Mouse (Mus musculus): ENCODE results near the gene Grxcr1.

Grxcr1 gene

GRCm38 (mm10) chr5:68087174-68087573 lies 55.5 kb downstream of the Grxcr1 start:
- no peak for DNase-seq (ENCODE audit: low spot score in 2 of 2)

GRCm38 (mm10) chr5:68093085-68093484 lies 61.5 kb downstream of the Grxcr1 start:
- no peak for DNase-seq (ENCODE audit: low spot score in 2 of 2)

- no peak for DNase-seq (ENCODE audit: low spot score in 2 of 2)
Observed at GRCm38 (mm10) chr5:68097665-68098624, 66.3 kb downstream of the Grxcr1 start.

- peak; percentile 20 to 32 for DNase-seq (ENCODE audit: low spot score in 2 of 2)
Observed at GRCm38 (mm10) chr5:68112430-68113036, 80.9 kb downstream of the Grxcr1 start.

GRCm38 (mm10) chr5:68120880-68121279 lies 89.2 kb downstream of the Grxcr1 start:
- DNase-seq (ENCODE audit: low spot score in 2 of 2), result no peak

GRCm38 (mm10) chr5:68122883-68123282 lies 91.2 kb downstream of the Grxcr1 start:
- no peak for DNase-seq (ENCODE audit: low spot score in 2 of 2)

- DNase-seq (ENCODE audit: low spot score in 2 of 2), result no peak
Observed at GRCm38 (mm10) chr5:68125478-68125877, 93.8 kb downstream of the Grxcr1 start.

- DNase-seq (ENCODE audit: low spot score in 2 of 2), result peak in 1 of 2 experiments; percentile 22
Observed at GRCm38 (mm10) chr5:68128421-68128820, 96.8 kb downstream of the Grxcr1 start.

- no peak for DNase-seq (ENCODE audit: low spot score in 2 of 2)
Observed at GRCm38 (mm10) chr5:68128821-68129608, 97.4 kb downstream of the Grxcr1 start.

GRCm38 (mm10) chr5:68146818-68147217 lies 115.2 kb downstream of the Grxcr1 start:
- DNase-seq (ENCODE audit: low spot score in 2 of 2), result no peak

- DNase-seq (ENCODE audit: low spot score in 2 of 2), result no peak
Observed at GRCm38 (mm10) chr5:68149946-68150345, 118.3 kb downstream of the Grxcr1 start.

GRCm38 (mm10) chr5:68150347-68151043 lies 118.9 kb downstream of the Grxcr1 start:
- DNase-seq (ENCODE audit: low spot score in 2 of 2), result no peak

GRCm38 (mm10) chr5:68162503-68162902 lies 130.9 kb downstream of the Grxcr1 start:
- DNase-seq (ENCODE audit: low spot score in 2 of 2), result no peak

- no peak for DNase-seq (ENCODE audit: low spot score in 2 of 2)
Observed at GRCm38 (mm10) chr5:68165954-68166353, 134.3 kb downstream of the Grxcr1 start.
